Mouse (Mus musculus) MEL (cell line): ENCODE data around the gene Ror2. TPM values are rescaled to one million over a fixed set of nuclear protein-coding genes. Genes with fewer than 3 reads are reported as not detected.

Experiments used
- DNase-seq: peaks from one replicate; pipeline ENCODE4 v3.0.0; 2011; ENCODE audit warnings: low read depth, low spot score
- H3K27ac ChIP-seq: 2 replicates; pipeline ENCODE4 v1.5.1; 2012; ENCODE audit warnings: low read depth, mild to moderate bottlenecking, control low read depth, low read length, moderate library complexity; ENCODE audit not compliant: control insufficient read depth
- H3K27me3 ChIP-seq, 2 experiments: fragments of 150-350 bp in 1 of 2; sonication (generic) in 1 of 2; 2 replicates each; pipeline ENCODE4 v1.6.1; 2012; ENCODE audit warnings: low read length in 2 of 2, mild to moderate bottlenecking in 2 of 2, improper control_type of control experiment in 1 of 2, moderate library complexity in 1 of 2; ENCODE audit not compliant: insufficient read depth in 2 of 2, control insufficient read depth in 1 of 2
- H3K36me3 ChIP-seq, 2 experiments: 2 replicates each; pipeline ENCODE4 v1.6.1; 2012 to 2014; ENCODE audit warnings: low read length in 2 of 2, improper control_type of control experiment in 1 of 2, inconsistent platforms in 1 of 2, mild to moderate bottlenecking in 1 of 2; ENCODE audit not compliant: insufficient read depth in 2 of 2, control insufficient read depth in 1 of 2
- H3K4me1 ChIP-seq, 2 experiments: fragments of 150-350 bp in 1 of 2; sonication (generic) in 1 of 2; 2 replicates each; pipeline ENCODE4 v1.6.1; 2012; ENCODE audit warnings: low read length in 2 of 2, improper control_type of control experiment in 1 of 2, mild to moderate bottlenecking in 1 of 2; ENCODE audit not compliant: insufficient read depth in 2 of 2, control insufficient read depth in 1 of 2
- H3K4me3 ChIP-seq, 2 experiments: fragments of 150-350 bp in 1 of 2; sonication (generic) in 1 of 2; 2 replicates each; pipeline ENCODE4 v1.5.1; 2012; ENCODE audit warnings: low read depth in 2 of 2, low read length in 2 of 2, mild to moderate bottlenecking in 2 of 2, moderate library complexity in 2 of 2, control low read depth in 1 of 2, improper control_type of control experiment in 1 of 2; ENCODE audit not compliant: control insufficient read depth in 1 of 2, insufficient read depth in 1 of 2
- H3K79me2 ChIP-seq: 2 replicates; pipeline ENCODE4 v1.6.1; 2012; ENCODE audit warnings: mild to moderate bottlenecking, low read length, moderate library complexity; ENCODE audit not compliant: control insufficient read depth, poor library complexity, insufficient read depth
- H3K9ac ChIP-seq: 2 replicates; pipeline ENCODE4 v1.6.1; 2012; ENCODE audit warnings: low read depth, mild to moderate bottlenecking, control low read depth, low read length, moderate library complexity; ENCODE audit not compliant: control insufficient read depth, poor library complexity, severe bottlenecking
- H3K9me3 ChIP-seq: fragments of 150-350 bp; sonication (generic); replicated peaks from 2 replicates; pipeline ENCODE4 v1.6.1; 2012; ENCODE audit warnings: mild to moderate bottlenecking, low read length, improper control_type of control experiment, moderate library complexity; ENCODE audit not compliant: insufficient read depth
- BHLHE40 ChIP-seq: IDR thresholded peaks from 2 replicates; pipeline ENCODE4 v1.6.1; 2012; ENCODE audit warnings: low read depth, mild to moderate bottlenecking, inconsistent platforms, low read length, improper control_type of control experiment, borderline replicate concordance
- CHD1 ChIP-seq: IDR thresholded peaks from 2 replicates; pipeline ENCODE4 v1.6.1; 2012; ENCODE audit warnings: low read depth, mild to moderate bottlenecking, inconsistent platforms, low read length, improper control_type of control experiment
- CTCF ChIP-seq, 3 experiments: IDR thresholded peaks in 2 of 3; conservative IDR thresholded peaks in 1 of 3; 2 replicates each; pipeline ENCODE4 v1.5.1; 2011 to 2012; ENCODE audit warnings: low read length in 3 of 3, low read depth in 2 of 3, mild to moderate bottlenecking in 2 of 3, improper control_type of control experiment in 1 of 3, inconsistent platforms in 1 of 3, mixed read lengths in 1 of 3, moderate library complexity in 1 of 3; ENCODE audit not compliant: control insufficient read depth in 1 of 3, insufficient read depth in 1 of 3, poor library complexity in 1 of 3, severe bottlenecking in 1 of 3
- E2F4 ChIP-seq: IDR thresholded peaks from 2 replicates; pipeline ENCODE4 v1.6.1; 2011; ENCODE audit warnings: low read depth, low read length, improper control_type of control experiment, borderline replicate concordance
- ELF1 ChIP-seq: IDR thresholded peaks from 2 replicates; pipeline ENCODE4 v1.6.1; 2014; ENCODE audit warnings: low read depth, mild to moderate bottlenecking, inconsistent platforms, low read length, improper control_type of control experiment, moderate library complexity
- EP300 ChIP-seq, 2 experiments: IDR thresholded peaks; 2 replicates each; pipeline ENCODE4 v1.6.1; 2011; ENCODE audit warnings: improper control_type of control experiment in 2 of 2, low read length in 2 of 2, low read depth in 1 of 2, mild to moderate bottlenecking in 1 of 2
- GABPA ChIP-seq: IDR thresholded peaks from 2 replicates; pipeline ENCODE4 v1.6.1; 2012; ENCODE audit warnings: low read depth, mild to moderate bottlenecking, inconsistent platforms, low read length, improper control_type of control experiment, moderate library complexity
- JUND ChIP-seq: IDR thresholded peaks from 2 replicates; pipeline ENCODE4 v1.6.1; 2011; ENCODE audit warnings: low read depth, mild to moderate bottlenecking, improper control_type of control experiment, low read length
- MXI1 ChIP-seq: IDR thresholded peaks from 2 replicates; pipeline ENCODE4 v1.6.1; 2011; ENCODE audit warnings: mild to moderate bottlenecking, low read depth, low read length, improper control_type of control experiment
- MYB ChIP-seq: IDR thresholded peaks from 2 replicates; pipeline ENCODE4 v1.6.1; 2011; ENCODE audit warnings: mild to moderate bottlenecking, low read depth, low read length, improper control_type of control experiment
- POLR2A ChIP-seq, 2 experiments: IDR thresholded peaks; 2 replicates each; pipeline ENCODE4 v1.6.1; 2011 to 2012; ENCODE audit warnings: low read length in 2 of 2, mild to moderate bottlenecking in 2 of 2, control low read depth in 1 of 2, improper control_type of control experiment in 1 of 2, low read depth in 1 of 2, moderate library complexity in 1 of 2; ENCODE audit not compliant: control insufficient read depth in 1 of 2, insufficient read depth in 1 of 2, poor library complexity in 1 of 2
- POLR2AphosphoS5 ChIP-seq: IDR thresholded peaks from 2 replicates; pipeline ENCODE4 v1.6.1; 2012; ENCODE audit warnings: low read depth, borderline replicate concordance, mild to moderate bottlenecking, inconsistent platforms, low read length, moderate library complexity, mixed read lengths
- RCOR1 ChIP-seq: IDR thresholded peaks from 2 replicates; pipeline ENCODE4 v1.6.1; 2012; ENCODE audit warnings: low read depth, mild to moderate bottlenecking, inconsistent platforms, low read length, improper control_type of control experiment
- SIN3A ChIP-seq: IDR thresholded peaks from 2 replicates; pipeline ENCODE4 v1.6.1; 2012; ENCODE audit warnings: low read length, improper control_type of control experiment, inconsistent platforms
- TCF12 ChIP-seq: IDR thresholded peaks from 2 replicates; pipeline ENCODE4 v1.6.1; 2014; ENCODE audit warnings: low read depth, mild to moderate bottlenecking, inconsistent platforms, low read length, improper control_type of control experiment, moderate library complexity
- USF2 ChIP-seq, 2 experiments: IDR thresholded peaks; 2 replicates each; pipeline ENCODE4 v1.6.1; 2011 to 2012; ENCODE audit warnings: improper control_type of control experiment in 2 of 2, low read length in 2 of 2, borderline replicate concordance in 1 of 2, inconsistent platforms in 1 of 2, low read depth in 1 of 2, mild to moderate bottlenecking in 1 of 2; ENCODE audit not compliant: insufficient read depth in 1 of 2
- polyA plus RNA-seq, 2 experiments: library from polyadenylated mRNA; stranded (reverse) in 1 of 2; unstranded in 1 of 2; fragments of >175 nt in 1 of 2; fragments of >200 nt in 1 of 2; gene quantifications; 2 replicates each; pipeline versions ENCODE4 v1.2.1 to v1.2.4; 2012; ENCODE audit warnings: low replicate concordance in 2 of 2, low read depth in 1 of 2; ENCODE audit not compliant: insufficient read length in 2 of 2, insufficient read depth in 1 of 2, missing spikeins in 1 of 2
- total RNA-seq: library from RNA; depleted of rRNA; stranded (reverse); fragments of 300-350 nt; gene quantifications from 2 replicates; pipeline ENCODE4 v1.2.3, GENCODE M21; 2012

The Ror2 gene
- total and polyA plus RNA-seq, 3 experiments, result not detected

DNA sequence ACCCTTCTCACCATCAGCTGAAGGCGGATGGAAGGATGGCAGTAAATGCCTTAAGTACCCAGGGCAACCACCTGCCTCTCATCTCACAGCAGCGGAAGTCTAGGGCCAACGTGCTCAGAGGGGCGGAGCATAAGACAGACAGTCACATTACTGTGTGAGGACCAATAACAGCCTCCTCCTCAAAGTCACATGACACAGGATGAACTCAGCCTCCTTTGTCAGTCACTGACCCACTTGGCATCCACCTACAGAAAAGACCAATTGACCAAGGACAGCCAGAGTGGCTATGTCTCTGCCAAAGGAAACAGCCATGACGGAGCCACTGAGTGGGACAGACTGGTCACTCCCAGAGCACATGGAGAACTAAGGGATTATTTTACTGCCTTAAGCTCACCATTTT lies 160.3 kb downstream of the Ror2 start:
- no peaks in the 10 kb centered on the region for H3K79me2 ChIP-seq
- TF ChIP-seq USF2 (IDR thresholded peaks at IDR 0.05; ENCODE audit: borderline replicate concordance in 1 of 2, insufficient read depth in 1 of 2, low read depth in 1 of 2, low read length in 2 of 2) (no peak), SIN3A (no peak), MYB (no peak), GABPA (no peak), CTCF (IDR thresholded peaks at IDR 0.05 in 2 of 3, conservative IDR thresholded peaks at IDR 0.05 in 1 of 3; ENCODE audit: control insufficient read depth in 1 of 3, insufficient read depth in 1 of 3, low read depth in 2 of 3, low read length in 3 of 3, poor library complexity in 1 of 3, severe bottlenecking in 1 of 3) (no peak), POLR2A (IDR thresholded peaks at IDR 0.05; ENCODE audit: control insufficient read depth in 1 of 2, insufficient read depth in 1 of 2, low read depth in 1 of 2, low read length in 2 of 2, poor library complexity in 1 of 2) (no peak), CHD1 (no peak), EP300 (IDR thresholded peaks at IDR 0.05; ENCODE audit: low read depth in 1 of 2, low read length in 2 of 2) (no peak), POLR2AphosphoS5 (no peak), ELF1 (no peak), JUND (no peak), BHLHE40 (no peak), TCF12 (no peak), RCOR1 (no peak), E2F4 (no peak)
- H3K27me3 ChIP-seq, result no peaks in the 10 kb centered on the region; a peak in 1 of 4 replicates
- no peak for DNase-seq
- no peak overlapping the region for H3K9ac ChIP-seq
- H3K36me3 ChIP-seq, result no peaks in the 10 kb centered on the region
- H3K4me1 ChIP-seq, result no peaks in the 10 kb centered on the region
- H3K9me3 ChIP-seq, result no peaks in the 10 kb centered on the region
- H3K4me3 ChIP-seq, result no peak overlapping the region
- no peak overlapping the region for H3K27ac ChIP-seq

DNA sequence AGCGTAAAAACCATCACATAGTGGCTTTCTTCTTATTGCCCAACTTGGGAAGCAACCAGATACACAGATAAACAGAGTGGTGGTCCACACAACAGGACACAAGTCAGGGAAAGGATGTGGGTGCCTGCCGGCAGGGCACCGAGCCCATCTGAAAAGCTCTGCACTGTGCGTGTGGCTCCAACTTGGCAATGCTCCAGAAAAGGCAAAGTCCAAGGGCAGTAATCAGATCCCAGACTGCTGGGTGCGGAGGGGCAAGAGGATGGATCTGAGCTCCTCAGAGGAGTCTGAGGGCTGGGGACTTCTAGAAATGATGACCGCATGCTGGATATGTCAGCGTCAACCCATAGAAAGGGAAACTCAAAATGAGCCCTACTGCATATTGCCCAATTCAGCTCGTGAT lies 163.8 kb downstream of the Ror2 start:
- Histone ChIP-seq H3K9ac (no peak overlapping the region), H3K27me3 (no peaks in the 10 kb centered on the region; a peak in 1 of 4 replicates), H3K4me1 (no peaks in the 10 kb centered on the region), H3K4me3 (no peak overlapping the region)
- no peak for DNase-seq
- no peak for TF ChIP-seq MYB
- no peak for TF ChIP-seq POLR2A (IDR thresholded peaks at IDR 0.05; ENCODE audit: control insufficient read depth in 1 of 2, insufficient read depth in 1 of 2, low read depth in 1 of 2, low read length in 2 of 2, poor library complexity in 1 of 2)
- no peak for TF ChIP-seq MXI1
- TF ChIP-seq, all 39 proteins: peak for 0
- Histone ChIP-seq H3K9me3 (no peaks in the 10 kb centered on the region), H3K36me3 (no peaks in the 10 kb centered on the region), H3K27ac (no peak overlapping the region), H3K79me2 (no peaks in the 10 kb centered on the region)
